Mouse (Mus musculus) adrenal gland, postnatal 10 days (tissue): Measurements from ENCODE around the gene Hist1h2ae. TPM values are rescaled to one million over a fixed set of nuclear protein-coding genes. Genes with fewer than 3 reads are reported as not detected.
"Not testable (repeated sequence)": the region's sequence is repeated elsewhere in the genome, so short reads cannot be mapped to it uniquely, and the experiment has no call there.

ENCODE experiments used
- DNase-seq: peaks from one replicate; pipeline ENCODE4 v3.0.0; 2021; ENCODE audit warnings: mixed read lengths
- total RNA-seq, 2 experiments: library from RNA; stranded (reverse); gene quantifications; 2 replicates each; pipeline ENCODE4 v1.2.3; 2021

Gene Hist1h2ae
- total RNA-seq, 2 experiments from 2014 or later, result 54.9 to 55.0 TPM

GRCm38 (mm10) chr13:23562699-23563462, 8.1 kb downstream of the Hist1h2ae start:
- peak; percentile 42 for DNase-seq

DNA sequence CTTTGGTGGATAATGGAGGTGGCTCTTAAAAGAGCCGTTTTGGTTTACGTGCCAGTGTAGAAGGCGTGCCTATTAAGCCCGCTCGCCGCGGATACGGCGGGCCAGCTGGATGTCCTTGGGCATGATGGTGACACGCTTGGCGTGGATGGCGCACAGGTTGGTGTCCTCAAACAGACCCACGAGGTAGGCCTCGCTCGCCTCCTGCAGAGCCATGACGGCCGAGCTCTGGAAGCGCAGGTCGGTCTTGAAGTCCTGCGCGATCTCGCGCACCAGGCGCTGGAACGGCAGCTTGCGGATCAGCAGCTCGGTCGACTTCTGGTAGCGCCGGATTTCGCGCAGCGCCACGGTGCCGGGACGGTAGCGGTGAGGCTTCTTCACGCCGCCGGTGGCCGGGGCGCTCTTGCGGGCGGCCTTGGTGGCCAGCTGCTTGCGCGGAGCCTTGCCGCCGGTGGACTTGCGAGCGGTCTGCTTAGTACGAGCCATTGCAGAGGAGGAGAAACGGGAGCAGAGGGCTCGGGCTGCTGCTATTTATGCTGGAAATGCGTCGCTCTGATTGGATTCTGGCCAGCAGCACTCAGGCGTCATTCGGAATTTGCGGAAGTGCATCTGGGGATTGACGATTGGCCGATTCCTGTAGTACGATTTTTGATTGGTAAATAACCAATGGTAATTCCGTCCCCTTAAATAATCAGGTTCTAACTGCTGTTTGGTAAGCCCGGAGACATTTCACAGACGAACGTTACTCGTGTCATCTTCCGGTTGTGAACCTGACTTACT, 8.9 kb downstream of the Hist1h2ae start, which contains the start of gene Hist1h3e:
TSS of gene Hist1h3e (minus strand) at position 487 of the 777 bp plus-strand sequence.
- DNase-seq, result peak; percentile 94

- DNase-seq, result not testable (repeated sequence)
Measured at GRCm38 (mm10) chr13:23561531-23561882, 9.5 kb downstream of the Hist1h2ae start.

GRCm38 (mm10) chr13:23560699-23561098, 10.3 kb downstream of the Hist1h2ae start:
- not testable (repeated sequence) for DNase-seq

GRCm38 (mm10) chr13:23556906-23557305, 14.1 kb downstream of the Hist1h2ae start:
- DNase-seq, result no peak

DNA sequence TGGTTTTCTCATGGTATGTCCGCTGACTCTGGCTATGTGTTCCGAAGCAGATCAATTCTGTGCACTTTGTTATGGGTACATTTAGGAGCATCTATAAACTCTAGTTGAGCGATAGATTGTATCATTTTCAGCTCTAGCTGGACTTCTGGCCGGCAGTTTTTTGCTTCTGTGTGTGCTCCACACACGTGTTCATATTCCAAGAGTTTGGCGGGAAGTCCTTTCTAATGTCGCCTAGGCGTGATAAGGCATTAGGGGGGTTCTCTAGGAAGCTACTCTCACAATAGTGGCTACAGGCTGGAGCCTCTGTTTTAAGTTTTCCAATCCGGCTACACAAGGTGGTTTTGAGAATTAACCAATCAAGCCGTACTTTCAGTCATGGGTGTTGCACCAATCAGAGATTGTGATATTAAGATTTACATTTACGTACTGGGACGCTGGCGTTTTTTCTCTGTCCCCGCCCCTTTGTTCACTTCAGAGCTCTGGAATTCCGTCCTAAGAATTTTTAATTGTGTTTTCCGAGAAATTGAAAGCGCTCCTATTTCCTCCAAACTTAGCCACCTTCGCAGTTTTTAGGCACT, 15.1 kb downstream of the Hist1h2ae start:
- peak; percentile 75 for DNase-seq

DNA sequence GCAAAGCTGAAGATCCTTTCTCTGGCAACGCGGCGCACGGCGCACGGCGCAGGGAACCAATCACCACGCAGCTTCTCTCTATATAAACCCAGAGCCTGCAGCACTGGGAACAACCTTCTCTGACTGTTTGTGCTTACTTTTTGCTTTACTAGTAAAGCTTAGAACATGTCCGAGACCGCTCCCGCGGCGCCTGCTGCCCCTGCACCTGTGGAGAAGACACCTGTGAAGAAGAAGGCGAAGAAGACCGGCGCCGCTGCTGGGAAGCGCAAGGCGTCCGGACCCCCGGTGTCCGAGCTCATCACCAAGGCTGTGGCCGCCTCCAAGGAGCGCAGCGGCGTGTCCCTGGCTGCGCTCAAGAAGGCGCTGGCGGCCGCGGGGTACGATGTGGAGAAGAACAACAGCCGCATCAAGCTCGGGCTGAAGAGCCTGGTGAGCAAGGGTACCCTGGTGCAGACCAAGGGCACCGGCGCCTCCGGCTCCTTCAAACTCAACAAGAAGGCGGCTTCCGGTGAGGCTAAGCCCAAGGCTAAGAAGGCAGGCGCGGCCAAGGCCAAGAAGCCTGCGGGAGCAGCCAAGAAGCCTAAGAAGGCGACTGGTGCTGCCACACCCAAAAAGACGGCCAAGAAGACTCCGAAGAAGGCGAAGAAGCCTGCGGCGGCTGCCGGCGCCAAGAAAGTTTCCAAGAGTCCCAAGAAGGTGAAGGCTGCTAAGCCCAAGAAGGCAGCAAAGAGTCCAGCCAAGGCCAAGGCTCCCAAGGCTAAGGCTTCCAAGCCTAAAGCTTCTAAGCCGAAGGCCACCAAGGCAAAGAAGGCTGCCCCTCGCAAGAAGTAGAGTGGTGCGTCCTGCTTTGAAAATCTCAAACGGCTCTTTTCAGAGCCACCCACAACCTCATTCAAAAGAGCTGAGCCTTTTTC, 15.8 kb downstream of the Hist1h2ae start:
- DNase-seq, result peak; percentile 84

- no peak for DNase-seq
Measured at GRCm38 (mm10) chr13:23554393-23554792, 16.6 kb downstream of the Hist1h2ae start.

DNA sequence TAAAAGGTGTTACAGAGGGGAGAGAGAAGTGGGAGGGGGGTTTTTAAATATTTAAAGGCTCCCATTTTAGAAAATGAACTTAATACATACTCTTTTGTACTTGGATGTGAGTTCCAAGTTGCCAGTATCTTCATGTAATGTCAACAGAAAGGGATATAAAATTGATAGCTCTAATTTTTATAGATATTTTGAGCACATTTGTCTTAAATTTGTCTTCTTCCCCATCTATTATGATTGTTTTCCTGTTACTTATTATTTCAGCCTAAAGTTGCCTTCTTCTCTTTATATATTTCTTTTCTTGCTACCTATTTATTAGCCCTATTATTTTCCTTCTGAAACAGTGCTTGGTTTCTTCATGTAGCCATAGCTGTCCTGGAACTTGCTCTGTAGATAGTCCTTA, 18.1 kb downstream of the Hist1h2ae start, which contains the start of gene Hist1h1d:
TSS of gene Hist1h1d (plus strand) at position 301 of the 400 bp plus-strand sequence.
- no peak for DNase-seq

DNA sequence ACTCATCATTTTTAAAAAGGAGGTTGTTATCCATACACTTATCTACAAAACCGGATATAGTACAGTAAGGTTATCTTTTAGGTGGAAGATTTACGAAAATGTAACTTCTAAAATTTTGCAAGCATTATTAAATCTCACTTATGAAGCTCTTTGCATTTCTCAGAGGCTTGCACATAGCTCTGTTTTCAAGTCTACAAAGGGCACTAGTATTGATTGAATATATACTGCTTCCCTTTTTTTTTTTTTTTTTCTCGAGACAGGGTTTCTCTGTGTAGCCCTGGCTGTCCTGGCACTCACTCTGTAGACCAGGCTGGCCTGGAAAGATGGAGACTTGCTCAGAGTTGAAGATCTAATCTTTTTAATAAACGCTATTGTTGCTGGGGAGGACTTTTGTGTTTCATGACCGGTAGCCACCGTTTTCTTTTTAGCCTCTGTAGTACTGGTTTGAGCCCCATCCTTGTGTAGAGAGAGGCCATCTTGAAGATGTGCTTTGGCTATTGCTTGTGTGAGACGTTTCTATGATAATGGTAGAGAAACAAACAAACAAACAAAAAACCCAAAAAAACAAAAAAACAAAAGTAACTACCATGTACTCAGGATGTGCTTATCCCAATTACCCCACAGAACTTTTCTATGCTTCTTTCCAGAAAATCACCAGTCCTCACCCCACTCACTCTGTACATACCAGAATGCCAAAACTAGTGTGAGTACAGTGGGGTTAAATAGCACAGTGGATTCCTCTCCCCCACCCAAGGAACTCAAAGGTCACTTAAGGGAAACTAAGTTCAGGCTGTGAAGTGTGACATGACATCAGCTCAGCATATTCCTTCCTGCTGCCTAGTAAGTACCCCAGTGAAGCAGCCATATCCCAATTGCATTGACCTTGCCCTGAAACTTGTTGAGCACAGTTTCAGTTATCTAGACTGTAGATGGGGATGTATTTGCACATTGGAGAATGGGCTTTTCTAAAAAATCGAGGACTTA, 18.8 kb downstream of the Hist1h2ae start:
- DNase-seq, result no peak

DNA sequence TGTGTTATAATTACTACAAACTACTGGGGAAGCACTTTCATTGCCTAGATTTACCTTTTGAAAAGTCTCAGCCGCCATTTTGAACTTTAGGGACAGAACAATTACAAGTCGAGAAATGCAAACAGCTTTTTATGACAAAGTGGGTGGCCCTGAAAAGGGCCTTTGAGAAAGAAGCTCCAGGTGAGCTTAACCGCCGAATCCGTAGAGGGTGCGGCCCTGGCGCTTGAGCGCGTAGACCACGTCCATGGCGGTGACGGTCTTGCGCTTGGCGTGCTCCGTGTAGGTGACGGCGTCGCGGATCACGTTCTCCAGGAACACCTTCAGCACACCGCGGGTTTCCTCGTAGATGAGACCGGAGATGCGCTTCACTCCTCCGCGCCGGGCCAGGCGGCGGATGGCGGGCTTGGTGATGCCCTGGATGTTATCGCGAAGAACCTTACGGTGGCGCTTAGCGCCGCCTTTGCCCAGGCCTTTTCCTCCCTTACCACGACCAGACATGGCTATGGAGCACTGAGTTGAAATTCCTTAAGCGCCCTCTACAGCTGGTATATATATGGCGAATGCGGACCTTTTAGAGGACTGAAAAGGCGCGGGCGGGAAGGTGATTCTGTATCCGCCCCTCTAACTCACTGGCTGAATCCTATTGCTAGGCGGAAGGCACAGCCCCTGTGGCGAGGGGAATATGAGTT, 19.7 kb downstream of the Hist1h2ae start, which contains the start of gene Hist1h4f:
TSS of gene Hist1h4f (minus strand) at position 503 of the 689 bp plus-strand sequence.
- peak; percentile 91 for DNase-seq

- DNase-seq, result no peak
Measured at GRCm38 (mm10) chr13:23550761-23551145, 20.3 kb downstream of the Hist1h2ae start.

- DNase-seq, result no peak
Measured at GRCm38 (mm10) chr13:23546694-23547093, 24.3 kb downstream of the Hist1h2ae start.

DNA sequence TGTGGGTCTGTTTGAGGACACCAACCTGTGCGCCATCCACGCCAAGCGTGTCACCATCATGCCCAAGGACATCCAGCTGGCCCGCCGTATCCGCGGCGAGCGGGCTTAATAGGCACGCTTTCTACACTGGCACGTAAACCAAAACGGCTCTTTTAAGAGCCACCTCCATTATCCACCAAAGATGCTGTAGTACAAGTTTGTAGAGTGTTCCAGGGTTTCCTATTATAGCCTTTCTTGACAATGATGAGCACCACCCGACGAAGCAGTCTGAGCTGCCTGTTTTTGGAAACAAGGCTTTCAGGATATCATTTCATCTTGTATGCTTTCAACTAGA, 26.3 kb downstream of the Hist1h2ae start:
- not testable (repeated sequence) for DNase-seq

DNA sequence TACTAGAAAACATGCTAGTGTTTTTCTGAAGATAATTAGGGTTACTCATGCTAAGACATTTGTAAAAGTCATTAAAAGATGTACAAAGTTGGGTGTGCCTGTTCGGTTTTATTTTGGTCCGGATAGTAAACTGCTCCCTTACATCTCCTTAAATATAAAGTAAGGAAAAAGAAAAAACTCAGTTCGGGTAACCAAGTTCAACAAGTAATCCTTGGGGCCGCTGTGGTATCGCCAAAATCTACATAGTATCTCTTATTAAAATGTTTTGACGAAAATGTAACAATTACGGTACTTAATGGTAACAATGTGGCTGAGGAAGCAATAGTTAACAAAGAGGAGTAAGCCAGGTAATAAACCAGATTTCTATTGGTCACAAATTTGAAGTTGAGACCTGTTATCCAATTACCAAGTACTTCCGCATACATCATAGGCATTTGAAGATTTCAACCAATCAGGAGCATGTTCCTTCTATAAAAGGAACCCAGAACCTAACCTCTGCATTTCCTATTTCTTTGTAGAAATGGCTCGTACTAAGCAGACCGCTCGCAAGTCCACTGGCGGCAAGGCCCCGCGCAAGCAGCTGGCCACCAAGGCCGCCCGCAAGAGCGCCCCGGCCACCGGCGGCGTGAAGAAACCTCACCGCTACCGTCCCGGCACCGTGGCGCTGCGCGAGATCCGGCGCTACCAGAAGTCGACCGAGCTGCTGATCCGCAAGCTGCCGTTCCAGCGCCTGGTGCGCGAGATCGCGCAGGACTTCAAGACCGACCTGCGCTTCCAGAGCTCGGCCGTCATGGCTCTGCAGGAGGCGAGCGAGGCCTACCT, 26.8 kb downstream of the Hist1h2ae start, which contains the start of gene Hist1h3f:
TSS of gene Hist1h3f (plus strand) at position 88 of the 822 bp plus-strand sequence.
- peak; percentile 78 for DNase-seq

GRCm38 (mm10) chr13:23542999-23543607, 27.9 kb downstream of the Hist1h2ae start, which contains the start of gene Hist1h2bh:
Gene Hist1h2bh (minus strand): TSS chr13:23543392.
- DNase-seq, result peak; percentile 77

GRCm38 (mm10) chr13:23542225-23542980, 28.6 kb downstream of the Hist1h2ae start:
- DNase-seq, result not testable (repeated sequence)
